12 mouse cellular contexts compared by ENCODE assay signal in genomic region chr4:53840158-53840870, GRCm38 (mm10). TPM values are rescaled to one million over a fixed set of nuclear protein-coding genes. Genes with fewer than 3 reads are reported as not detected.
A peak's percentile ranks its signal among the peaks of the same experiment; 100 is the strongest.
DNase-seq lines count a peak whose midpoint lies in the region; ATAC-seq lines count a peak whose summit lies in the region.
"Had no signal": no experiment of that assay in that cellular context is flagged by ENCODE, and none has a peak within 500 bp of the region (broad histone marks: within the 10 kb centered on the region; RNA-seq: fewer than 3 reads in every experiment).

No protein-coding gene starts in this region.

- no peak overlapping the region for H3K27ac ChIP-seq in heart, embryonic 10.5 days
- no peak overlapping the region for H3K27ac ChIP-seq in heart, embryonic 11.5 days (ENCODE audit: low read depth, low read length)
- H3K27ac ChIP-seq in hindbrain, embryonic 10.5 days = no peak overlapping the region
- H3K27ac ChIP-seq: heart, embryonic 13.5 days; limb, embryonic 15.5 days had no signal

- no peak for ATAC-seq in heart, embryonic 11.5 days (replicated peaks; ENCODE audit: insufficient number of reproducible peaks, low FRiP score, low TSS enrichment)
- ATAC-seq: forebrain, postnatal 0 days; inflammation-experienced regulatory T-cells, adult 6 months had no signal

- intact Hi-C loops in heart, postnatal 10 days (cut with DNase I) = loop anchor here (5.0 kb wide), 1 partner anchor 238 kb away; no protein-coding TSS in a partner anchor

- WGBS in heart, embryonic 10.5 days = 87% methylated on average over 15 of the region's 15 CpGs
- 78% methylated on average over 15 of the region's 15 CpGs for WGBS in heart, embryonic 11.5 days (ENCODE audit: insufficient replicate concordance)
- 88% methylated on average over 15 of the region's 15 CpGs for WGBS in hindbrain, embryonic 10.5 days

- H3K27me3 ChIP-seq in heart, embryonic 10.5 days (ENCODE audit: insufficient read depth, poor library complexity, severe bottlenecking) = no peaks in the 10 kb centered on the region
- no peaks in the 10 kb centered on the region for H3K27me3 ChIP-seq in heart, embryonic 11.5 days (ENCODE audit: control insufficient read depth, insufficient read depth, low read length)
- no peaks in the 10 kb centered on the region for H3K27me3 ChIP-seq in hindbrain, embryonic 10.5 days (ENCODE audit: insufficient read depth, poor library complexity, severe bottlenecking)
- H3K27me3 ChIP-seq: heart, embryonic 13.5 days; limb, embryonic 15.5 days had no signal

- no peak overlapping the region for H3K4me3 ChIP-seq in heart, embryonic 10.5 days
- no peak overlapping the region for H3K4me3 ChIP-seq in heart, embryonic 11.5 days (ENCODE audit: low read depth, low read length)
- H3K4me3 ChIP-seq in hindbrain, embryonic 10.5 days = no peak overlapping the region
- H3K4me3 ChIP-seq: heart, embryonic 13.5 days; limb, embryonic 15.5 days had no signal

- H3K9me3 ChIP-seq in heart, embryonic 10.5 days = no peaks in the 10 kb centered on the region
- no peaks in the 10 kb centered on the region for H3K9me3 ChIP-seq in heart, embryonic 11.5 days (replicated peaks; ENCODE audit: control insufficient read depth, low read length)
- no peaks in the 10 kb centered on the region for H3K9me3 ChIP-seq in hindbrain, embryonic 10.5 days
- H3K9me3 ChIP-seq: heart, embryonic 13.5 days; limb, embryonic 15.5 days had no signal

- DNase-seq in heart, embryonic 10.5 days (ENCODE audit: low spot score) = peak; percentile 47
- peak; percentile 42 for DNase-seq in lung, postnatal 14 days
- no peak for DNase-seq in lung, postnatal 36 days
- peak; percentile 91 for DNase-seq in R1 (ENCODE audit: low read depth, low spot score)
- DNase-seq in heart, postnatal 10 days = peak; percentile 68 to 77
- no peak for DNase-seq in thymus, adult 18-20 months
- no peak for DNase-seq in hindbrain, embryonic 10.5 days (ENCODE audit: low spot score)
- DNase-seq: forebrain, postnatal 0 days had no signal

- peaks cover 29% of the 10 kb centered on the region for H3K4me1 ChIP-seq in heart, embryonic 10.5 days
- peaks cover 11% of the 10 kb centered on the region for H3K4me1 ChIP-seq in heart, embryonic 11.5 days (ENCODE audit: control insufficient read depth, insufficient read depth, low read length)
- peaks cover 5% of the 10 kb centered on the region; the same call in 1 of the 2 replicates for H3K4me1 ChIP-seq in hindbrain, embryonic 10.5 days (replicated peaks)

- 0 out of 2 replicates have a peak, but pooled peaks cover 5% of the 10 kb centered on the region for H3K36me3 ChIP-seq in heart, embryonic 10.5 days
- no peaks in the 10 kb centered on the region for H3K36me3 ChIP-seq in heart, embryonic 11.5 days (ENCODE audit: control insufficient read depth, insufficient read depth, low read length)
- no peaks in the 10 kb centered on the region for H3K36me3 ChIP-seq in hindbrain, embryonic 10.5 days
- H3K36me3 ChIP-seq: heart, embryonic 13.5 days; limb, embryonic 15.5 days had no signal

- H3K4me2 ChIP-seq in heart, embryonic 11.5 days = no peak overlapping the region
- H3K4me2 ChIP-seq: heart, embryonic 13.5 days; limb, embryonic 15.5 days had no signal

- no peak overlapping the region for H3K9ac ChIP-seq in heart, embryonic 11.5 days (ENCODE audit: low read depth, low read length)
- H3K9ac ChIP-seq: forebrain, postnatal 0 days; heart, embryonic 13.5 days; limb, embryonic 15.5 days had no signal

RNA-seq across cellular contexts. Expression of gene Tmem38b, which starts 14.5 kb away (rescaled TPM):
- polyA plus RNA-seq in heart, embryonic 10.5 days (2016; fragmentation: Nextera tagmentation; extraction: Ambion mirVana) = 10.8 and 18.2 TPM in 2 replicates
- polyA plus RNA-seq in heart, embryonic 11.5 days (2014; fragmentation: Nextera tagmentation; extraction: Ambion mirVana) = 13.3 and 14.4 TPM in 2 replicates
- 10 to 100 TPM; 15.1 to 16.1 TPM for total RNA-seq in heart, postnatal 10 days (2021)
- polyA plus RNA-seq in hindbrain, embryonic 10.5 days (2016; fragmentation: Nextera tagmentation; extraction: Ambion mirVana) = 3.8 TPM in 2 replicates

Comparison
In these comparisons a context has a peak if more than half of its experiments do, and no peak if none do; other contexts are left out.
1. DNase-seq: peak in heart, embryonic 10.5 days (single experiment), lung, postnatal 14 days (single experiment), R1 (single experiment) and heart, postnatal 10 days (2 of 2); none in lung, postnatal 36 days (single experiment), thymus, adult 18-20 months (0 of 2) and hindbrain, embryonic 10.5 days (single experiment).